Mouse (Mus musculus) layer of hippocampus, adult 2 months (tissue): ENCODE data around the gene Zfp287. TPM values are rescaled to one million over a fixed set of nuclear protein-coding genes. Genes with fewer than 3 reads are reported as not detected.

Source experiments
- DNase-seq, 2 experiments: peaks; one replicate each; pipeline ENCODE4 v3.0.0; 2022; ENCODE audit warnings: low spot score in 2 of 2
- H3K27ac ChIP-seq: fragments of 200-600 bp; 2 replicates; pipeline ENCODE4 v1.8.1; 2022
- H3K4me3 ChIP-seq: fragments of 200-600 bp; 2 replicates; pipeline ENCODE4 v1.8.1; 2022; ENCODE audit warnings: mild to moderate bottlenecking
- CTCF ChIP-seq: fragments of 200-600 bp; conservative IDR thresholded peaks from 2 replicates; pipeline ENCODE4 v1.8.1; 2022; ENCODE audit warnings: antibody characterized with exemption, mild to moderate bottlenecking, moderate library complexity
- total RNA-seq, 2 experiments: library from RNA; stranded (reverse); gene quantifications; 2 replicates each; pipeline ENCODE4 v1.2.3; 2021

Zfp287 gene
- total RNA-seq, 2 experiments from 2014 or later, result 17.2 to 18.8 TPM

GRCm38 (mm10) chr11:62693299-62694184 is 38.2 kb downstream of the Zfp287 start:
- Histone ChIP-seq H3K4me3 (no peak overlapping the region), H3K27ac (no peak overlapping the region)
- DNase-seq, result peak; percentile 41 to 44
- TF ChIP-seq CTCF, result peak; percentile 87

- TF ChIP-seq CTCF, result no peak
- DNase-seq, result no peak
These were observed 40.1 kb downstream of the Zfp287 start for GRCm38 (mm10) chr11:62691592-62691991.

GRCm38 (mm10) chr11:62679954-62680353 is 51.8 kb downstream of the Zfp287 start:
- H3K4me3 ChIP-seq, result no peak overlapping the region
- H3K27ac ChIP-seq, result no peak overlapping the region
- DNase-seq, result no peak
- TF ChIP-seq CTCF, result no peak

More at GRCm38 (mm10) chr11:62691592-62691991, 40.1 kb downstream of the Zfp287 start:
- Histone ChIP-seq H3K27ac (no peak overlapping the region), H3K4me3 (no peak overlapping the region)

- TF ChIP-seq CTCF, result no peak
- no peak overlapping the region for H3K27ac ChIP-seq
- no peak overlapping the region for H3K4me3 ChIP-seq
- no peak for DNase-seq
These were observed 52.8 kb downstream of the Zfp287 start for GRCm38 (mm10) chr11:62678778-62679354.

GRCm38 (mm10) chr11:62676290-62676596 is 55.5 kb downstream of the Zfp287 start:
- no peak overlapping the region for H3K4me3 ChIP-seq
- DNase-seq, result no peak
- TF ChIP-seq CTCF, result no peak
- no peak overlapping the region for H3K27ac ChIP-seq

GRCm38 (mm10) chr11:62675480-62676289 is 56.0 kb downstream of the Zfp287 start:
- H3K27ac ChIP-seq, result no peak overlapping the region
- TF ChIP-seq CTCF, result peak; percentile 84
- peak; percentile 79 to 84 for DNase-seq
- H3K4me3 ChIP-seq, result peak overlapping the region; percentile 28; the same call in 1 of the 2 replicates

GRCm38 (mm10) chr11:62670006-62670405 is 61.7 kb downstream of the Zfp287 start:
- no peak for DNase-seq
- TF ChIP-seq CTCF, result no peak
- peak overlapping the region; percentile 20; the same call in 1 of the 2 replicates for H3K4me3 ChIP-seq
- H3K27ac ChIP-seq, result peak overlapping the region; percentile 53; the same call in 1 of the 2 replicates

- Histone ChIP-seq H3K27ac (peak overlapping the region; percentile 53; the same call in 1 of the 2 replicates), H3K4me3 (peak overlapping the region; percentile 20; the same call in 1 of the 2 replicates)
- peak; percentile 54 to 81 for DNase-seq
- TF ChIP-seq CTCF, result no peak
These were observed 62.2 kb downstream of the Zfp287 start for GRCm38 (mm10) chr11:62669471-62669870.

- DNase-seq, result no peak
- H3K4me3 ChIP-seq, result no peak overlapping the region
- no peak for TF ChIP-seq CTCF
- no peak overlapping the region for H3K27ac ChIP-seq
These were observed 62.7 kb downstream of the Zfp287 start for GRCm38 (mm10) chr11:62668986-62669385.

GRCm38 (mm10) chr11:62664250-62664649 is 67.5 kb downstream of the Zfp287 start:
- DNase-seq, result no peak
- TF ChIP-seq CTCF, result no peak
- Histone ChIP-seq H3K4me3 (no peak overlapping the region), H3K27ac (no peak overlapping the region)

- Histone ChIP-seq H3K27ac (no peak overlapping the region), H3K4me3 (no peak overlapping the region)
- TF ChIP-seq CTCF, result no peak
- no peak for DNase-seq
These were observed 70.8 kb downstream of the Zfp287 start for GRCm38 (mm10) chr11:62660885-62661284.

GRCm38 (mm10) chr11:62652080-62652479 is 79.6 kb downstream of the Zfp287 start:
- H3K4me3 ChIP-seq, result no peak overlapping the region
- no peak for DNase-seq
- H3K27ac ChIP-seq, result peak overlapping the region; percentile 39; the same call in 1 of the 2 replicates
- 0 out of 2 replicates have a peak, but pooled peaks have one; percentile 5 for TF ChIP-seq CTCF

GRCm38 (mm10) chr11:62651563-62651962 is 80.1 kb downstream of the Zfp287 start:
- H3K4me3 ChIP-seq, result no peak overlapping the region
- peak overlapping the region; percentile 39; the same call in 1 of the 2 replicates for H3K27ac ChIP-seq
- no peak for TF ChIP-seq CTCF
- DNase-seq, result no peak

Other genes with a start within 250 kb of the Zfp287 start
- gene Cenpv, start 192.6 kb downstream of the Zfp287 start, total RNA-seq, result 10 to 100 TPM; 36.3 to 43.2 TPM
- gene Ubb, start 180.7 kb downstream of the Zfp287 start, total RNA-seq, result 1,000 to 10,000 TPM; 1,708 to 1,866 TPM
- gene Trpv2, start 157.4 kb downstream of the Zfp287 start, total RNA-seq, result 10 to 100 TPM; 12.8 to 14.0 TPM
- 1 to 10 TPM; 7.3 to 7.6 TPM for gene Lrrc75a, start 83.4 kb downstream of the Zfp287 start, total RNA-seq
- 10 to 100 TPM; 15.8 to 16.5 TPM for gene Mmgt2, start 83.2 kb downstream of the Zfp287 start, total RNA-seq
- gene Gm10428, start 21.2 kb upstream of the Zfp287 start, total RNA-seq, result not detected
- 10 to 100 TPM; 24.3 to 33.1 TPM for gene Zfp286, start 57.6 kb upstream of the Zfp287 start, total RNA-seq
- 1 to 10 TPM; 1.4 to 1.6 TPM for gene Trim16, start 88.3 kb upstream of the Zfp287 start, total RNA-seq
- gene Fbxw10, start 115.2 kb upstream of the Zfp287 start, total RNA-seq, result 1 to 10 TPM; 1.9 to 2.6 TPM
- 10 to 100 TPM; 27.6 to 30.5 TPM for gene Tvp23b, start 147.6 kb upstream of the Zfp287 start, total RNA-seq
- not detected for gene Cdrt4, start 219.3 kb upstream of the Zfp287 start, total RNA-seq